Mouse (Mus musculus) lung, embryonic 16.5 days (tissue): Measurements from ENCODE around the gene Nfkb1. TPM values are rescaled to one million over a fixed set of nuclear protein-coding genes. Genes with fewer than 3 reads are reported as not detected.

Experiments used
- ATAC-seq: fragments of 200-750 bp; cut with Nextera tagmentation; 2 replicates; pipeline ENCODE4 v1.8.0; 2017; ENCODE audit warnings: low read depth, mild to moderate bottlenecking, moderate library complexity
- H3K27ac ChIP-seq: fragments of 300-500 bp; sonication (generic); 2 replicates; pipeline ENCODE4 v1.5.1; 2014; ENCODE audit warnings: mild to moderate bottlenecking, control low read depth, low read length
- H3K27me3 ChIP-seq: fragments of 300-500 bp; sonication (generic); 2 replicates; pipeline ENCODE4 v1.6.1; 2014; ENCODE audit warnings: low read depth, low read length, mixed read lengths; ENCODE audit not compliant: control insufficient read depth, insufficient read depth
- H3K36me3 ChIP-seq: fragments of 300-500 bp; sonication (generic); 2 replicates; pipeline ENCODE4 v1.6.1; 2014; ENCODE audit warnings: low read length; ENCODE audit not compliant: control insufficient read depth, insufficient read depth
- H3K4me1 ChIP-seq: fragments of 300-500 bp; sonication (generic); replicated peaks from 2 replicates; pipeline ENCODE4 v1.6.1; 2014; ENCODE audit warnings: low read length, mixed read lengths; ENCODE audit not compliant: control insufficient read depth, insufficient read depth
- H3K4me2 ChIP-seq: fragments of 300-500 bp; sonication (generic); 2 replicates; pipeline ENCODE4 v1.6.1; 2014; ENCODE audit warnings: low read depth, low read length, control low read depth
- H3K4me3 ChIP-seq: fragments of 300-500 bp; sonication (generic); 2 replicates; pipeline ENCODE4 v1.5.1; 2014; ENCODE audit warnings: mild to moderate bottlenecking, low read length, control low read depth
- H3K9ac ChIP-seq: fragments of 300-500 bp; sonication (generic); 2 replicates; pipeline ENCODE4 v1.6.1; 2014; ENCODE audit warnings: low read length, control low read depth
- H3K9me3 ChIP-seq: fragments of 300-500 bp; sonication (generic); 2 replicates; pipeline ENCODE4 v1.6.1; 2016; ENCODE audit warnings: low read length; ENCODE audit not compliant: control insufficient read depth
- WGBS: fragments of 180-500 bp; shearing (Covaris S2); extraction: QIAGEN DNeasy Blood & Tissue Kit; methylation state at CpG from one replicate; pipeline ENCODE4 v1.1.7; 2014; 5-methylcytosine and 5-hydroxymethylcytosine counted together
- polyA plus RNA-seq: library from polyadenylated mRNA; unstranded; fragments of >200 nt; fragmentation: Nextera tagmentation; extraction: Ambion mirVana; gene quantifications from 2 replicates; pipeline ENCODE4 v1.2.1, GENCODE M21; 2015

Nfkb1 gene
- polyA plus RNA-seq, 1 experiment from 2014 or later = 26.8 TPM

DNA sequence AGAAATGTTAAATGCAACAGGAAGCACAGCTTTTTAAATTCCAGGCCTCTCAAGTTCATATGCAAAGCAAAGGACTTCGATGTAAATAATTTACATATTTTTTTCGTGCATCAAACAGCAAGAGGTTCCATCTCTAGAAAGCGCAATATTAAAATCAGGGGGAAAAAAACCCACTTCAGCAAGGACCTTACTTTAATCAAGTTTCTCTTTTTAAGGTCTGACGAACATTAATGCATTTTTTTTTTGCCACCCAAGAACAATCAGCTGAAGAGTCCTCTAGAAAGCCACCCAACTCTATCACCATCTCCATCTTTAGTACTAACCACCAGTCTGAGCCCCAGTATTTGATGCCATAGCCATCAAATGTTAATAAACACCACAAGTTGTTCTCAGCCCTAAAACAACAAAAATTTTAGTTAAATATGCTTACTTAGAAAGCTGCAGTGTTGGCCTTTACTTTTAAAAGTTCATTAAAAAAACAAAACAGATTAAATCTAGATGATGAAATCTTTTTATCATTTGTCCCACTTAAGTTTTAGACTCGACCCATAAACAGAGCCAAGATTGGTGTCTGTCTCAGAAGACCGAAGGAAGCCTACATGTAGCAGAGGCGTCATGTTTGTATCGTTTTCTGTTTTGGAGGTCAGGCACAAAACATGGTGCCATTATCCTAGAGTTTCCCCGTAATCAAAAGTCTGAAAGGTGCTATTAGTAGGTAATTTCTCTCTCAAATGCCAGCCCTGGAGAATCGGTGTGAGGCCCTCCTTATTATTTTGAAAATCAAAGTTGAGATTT, 1.4 kb downstream of the Nfkb1 start:
- H3K4me1 ChIP-seq = peaks cover 31% of the 10 kb centered on the region
- H3K27ac ChIP-seq = peak overlapping the region; percentile 91
- peak overlapping the region; percentile 89 for H3K4me3 ChIP-seq
- no peaks in the 10 kb centered on the region for H3K9me3 ChIP-seq
- H3K27me3 ChIP-seq = no peaks in the 10 kb centered on the region
- H3K9ac ChIP-seq = peak overlapping the region; percentile 97
- H3K4me2 ChIP-seq = peak overlapping the region; percentile 77
- H3K36me3 ChIP-seq = no peaks in the 10 kb centered on the region
- WGBS = 33% methylated on average over 10 of the region's 10 CpGs
- no peak for ATAC-seq

DNA sequence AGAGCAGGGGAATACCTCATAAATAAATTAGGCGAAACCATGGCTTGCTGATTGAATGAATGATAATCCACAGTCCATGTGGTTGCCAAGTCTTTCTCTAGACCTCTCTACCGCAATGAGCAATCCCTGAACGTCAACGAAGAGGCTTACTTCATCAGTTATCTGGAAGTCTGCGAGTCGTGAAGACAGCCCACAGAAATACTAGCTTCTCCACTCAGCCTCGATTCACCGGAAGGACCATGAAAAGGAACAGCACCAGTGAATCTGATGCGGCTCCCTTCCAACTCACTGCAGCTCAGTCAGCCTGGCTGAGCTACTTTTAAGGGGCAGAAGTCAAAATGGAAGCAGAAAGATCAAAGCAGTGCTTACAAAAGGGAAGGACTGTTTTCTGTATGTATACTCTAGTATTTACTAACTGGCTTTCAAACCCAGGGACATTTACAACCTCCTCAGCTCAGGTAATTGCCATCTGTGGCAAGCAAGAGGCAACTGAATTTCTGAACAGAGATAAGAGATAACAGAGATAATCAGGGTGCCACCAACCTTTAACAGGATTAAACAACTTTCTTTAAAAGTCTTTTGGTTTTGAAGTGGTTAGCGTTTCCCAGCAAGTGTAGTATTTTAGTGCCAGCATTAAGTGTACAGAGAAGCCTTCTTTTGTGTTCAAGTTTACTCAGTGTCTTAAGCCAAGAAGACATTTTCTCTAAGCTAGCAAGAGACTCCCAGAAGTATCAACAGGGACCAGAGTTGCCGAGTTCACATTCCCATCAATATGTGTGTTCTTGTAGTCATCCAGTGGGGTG, 2.2 kb downstream of the Nfkb1 start:
- Histone ChIP-seq H3K4me2 (peak overlapping the region; percentile 77), H3K27me3 (no peaks in the 10 kb centered on the region), H3K9ac (peak overlapping the region; percentile 51), H3K36me3 (no peaks in the 10 kb centered on the region), H3K4me3 (peak overlapping the region; percentile 89), H3K27ac (no peak overlapping the region), H3K4me1 (peaks cover 31% of the 10 kb centered on the region), H3K9me3 (no peaks in the 10 kb centered on the region)
- ATAC-seq = no peak
- 48% methylated on average over 11 of the region's 11 CpGs for WGBS

DNA sequence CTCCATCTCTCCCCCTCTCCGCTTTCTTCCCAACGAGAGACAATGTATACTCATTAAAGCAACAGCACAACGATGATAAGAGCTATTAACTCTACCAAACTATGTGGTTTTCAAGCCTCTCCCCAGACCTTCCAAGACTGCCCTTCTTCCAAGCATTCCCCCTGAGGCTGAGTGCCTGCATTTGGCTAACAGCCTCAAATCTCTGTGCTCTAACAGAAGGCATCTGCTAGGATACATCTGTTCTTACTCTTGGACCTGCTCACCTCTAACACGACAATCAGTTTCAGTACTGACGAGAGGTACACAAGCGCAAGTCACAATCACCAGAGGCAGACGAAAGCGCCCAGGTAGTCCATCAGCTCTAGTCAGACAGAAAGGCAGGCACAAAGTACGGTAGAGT, 3.4 kb downstream of the Nfkb1 start:
- no peaks in the 10 kb centered on the region for H3K36me3 ChIP-seq
- 72% methylated on average over 9 of the region's 9 CpGs for whole genome bisulfite sequencing
- peaks cover 37% of the 10 kb centered on the region for H3K4me1 ChIP-seq
- H3K4me3 ChIP-seq = no peak overlapping the region
- H3K27ac ChIP-seq = no peak overlapping the region
- H3K9ac ChIP-seq = no peak overlapping the region
- H3K9me3 ChIP-seq = no peaks in the 10 kb centered on the region
- no peak for ATAC-seq
- no peak overlapping the region for H3K4me2 ChIP-seq
- no peaks in the 10 kb centered on the region for H3K27me3 ChIP-seq

DNA sequence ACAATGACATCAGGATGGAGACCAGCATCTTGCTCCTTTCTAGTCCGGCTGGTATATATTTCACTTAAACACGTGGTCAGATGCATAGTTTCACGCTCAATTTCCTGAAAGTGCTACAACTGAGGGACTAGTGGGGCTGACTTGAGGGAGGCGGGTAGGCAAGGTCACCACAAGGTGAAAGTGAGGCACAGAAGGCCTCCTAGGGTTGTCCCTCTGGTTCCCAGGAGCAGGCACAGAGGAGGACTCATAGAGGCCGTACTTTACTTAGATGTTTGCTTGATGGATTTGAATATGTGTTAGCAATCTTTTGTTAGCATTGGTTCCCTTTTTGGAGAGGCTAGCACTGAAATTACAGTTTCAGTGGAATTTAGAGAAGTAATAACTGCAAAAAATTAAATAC, 4.9 kb downstream of the Nfkb1 start:
- Histone ChIP-seq H3K4me3 (no peak overlapping the region), H3K27ac (no peak overlapping the region), H3K27me3 (no peaks in the 10 kb centered on the region), H3K9ac (no peak overlapping the region), H3K36me3 (no peaks in the 10 kb centered on the region), H3K4me1 (peaks cover 35% of the 10 kb centered on the region), H3K9me3 (no peaks in the 10 kb centered on the region), H3K4me2 (no peak overlapping the region)
- ATAC-seq = no peak
- 66% methylated on average over 5 of the region's 5 CpGs for WGBS

DNA sequence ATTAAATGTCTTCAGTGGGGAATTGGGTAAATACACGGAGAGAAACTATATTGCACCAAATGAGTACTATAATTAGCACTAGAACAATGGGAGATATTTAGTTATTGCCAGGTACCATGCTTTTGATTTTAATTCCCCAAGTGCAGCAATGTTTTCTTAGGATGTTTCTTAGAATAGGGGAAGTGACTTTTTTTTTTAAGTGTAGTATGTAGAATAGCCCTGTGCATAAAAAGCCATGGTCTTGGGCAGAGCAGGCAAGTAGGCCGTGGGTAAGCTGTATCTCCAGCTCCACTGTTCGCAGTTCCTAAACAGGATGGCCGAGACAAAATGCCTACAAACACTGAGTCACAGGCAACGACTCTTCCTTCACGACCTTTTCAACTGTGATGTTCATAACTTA, 8.1 kb downstream of the Nfkb1 start:
- Histone ChIP-seq H3K27ac (no peak overlapping the region), H3K4me3 (no peak overlapping the region), H3K4me2 (no peak overlapping the region), H3K36me3 (no peaks in the 10 kb centered on the region), H3K4me1 (peaks cover 24% of the 10 kb centered on the region), H3K27me3 (no peaks in the 10 kb centered on the region), H3K9ac (no peak overlapping the region), H3K9me3 (no peaks in the 10 kb centered on the region)
- ATAC-seq = no peak
- 58% methylated on average over 6 of the region's 6 CpGs for WGBS

DNA sequence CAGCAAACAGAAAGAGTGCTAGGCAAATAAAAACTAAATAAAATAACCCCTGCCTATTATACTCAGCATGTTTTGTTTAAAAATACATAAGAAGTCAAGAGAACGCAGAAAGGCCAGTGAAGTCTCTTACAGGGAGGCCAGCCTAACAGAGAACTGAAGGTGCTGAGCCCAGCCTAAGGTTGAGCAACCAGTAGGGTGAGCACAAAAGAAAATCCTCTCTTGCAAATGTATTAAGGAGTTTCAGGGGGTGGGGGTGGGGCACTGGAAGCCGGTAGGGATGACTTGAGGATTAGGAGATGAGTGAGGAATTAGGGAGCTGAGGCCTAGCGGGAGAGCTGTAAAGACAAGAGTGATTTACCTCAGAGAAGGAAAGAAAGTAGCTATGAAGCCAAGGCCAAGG, 9.1 kb downstream of the Nfkb1 start:
- Histone ChIP-seq H3K4me3 (no peak overlapping the region), H3K27ac (peak overlapping the region; percentile 37), H3K9ac (no peak overlapping the region), H3K4me1 (peaks cover 24% of the 10 kb centered on the region), H3K4me2 (no peak overlapping the region), H3K9me3 (no peaks in the 10 kb centered on the region), H3K27me3 (no peaks in the 10 kb centered on the region), H3K36me3 (no peaks in the 10 kb centered on the region)
- peak; percentile 64 for ATAC-seq
- 55% methylated on average over 3 of the region's 3 CpGs for WGBS

DNA sequence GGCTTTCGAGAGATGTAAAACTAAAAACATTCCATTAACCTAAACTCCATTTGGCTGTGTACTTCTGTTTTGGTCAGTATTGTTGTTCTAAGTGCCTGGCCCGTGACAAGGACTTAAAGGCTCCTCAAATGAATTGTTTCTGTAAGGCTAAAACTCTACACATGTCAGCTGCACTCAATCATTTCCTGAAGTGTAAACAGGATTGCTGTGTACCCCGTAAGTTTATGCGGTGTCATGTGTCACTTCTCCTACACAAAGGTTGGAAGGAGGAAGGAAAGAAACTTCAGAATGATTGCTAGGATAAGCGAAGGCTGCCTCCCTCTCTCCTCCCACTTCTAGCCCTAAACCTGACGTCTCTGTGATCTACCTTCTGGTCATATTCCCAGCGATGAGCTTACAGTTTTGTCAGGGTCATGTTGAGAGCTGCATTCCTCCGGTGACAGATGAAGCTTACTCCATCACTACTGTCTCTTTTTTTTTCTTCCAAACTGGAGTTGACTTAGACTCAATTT, 10.0 kb downstream of the Nfkb1 start:
- peak; percentile 50; the same call in 1 of the 2 replicates for ATAC-seq
- H3K4me1 ChIP-seq = peaks cover 29% of the 10 kb centered on the region
- WGBS = 17% methylated on average over 8 of the region's 8 CpGs

DNA sequence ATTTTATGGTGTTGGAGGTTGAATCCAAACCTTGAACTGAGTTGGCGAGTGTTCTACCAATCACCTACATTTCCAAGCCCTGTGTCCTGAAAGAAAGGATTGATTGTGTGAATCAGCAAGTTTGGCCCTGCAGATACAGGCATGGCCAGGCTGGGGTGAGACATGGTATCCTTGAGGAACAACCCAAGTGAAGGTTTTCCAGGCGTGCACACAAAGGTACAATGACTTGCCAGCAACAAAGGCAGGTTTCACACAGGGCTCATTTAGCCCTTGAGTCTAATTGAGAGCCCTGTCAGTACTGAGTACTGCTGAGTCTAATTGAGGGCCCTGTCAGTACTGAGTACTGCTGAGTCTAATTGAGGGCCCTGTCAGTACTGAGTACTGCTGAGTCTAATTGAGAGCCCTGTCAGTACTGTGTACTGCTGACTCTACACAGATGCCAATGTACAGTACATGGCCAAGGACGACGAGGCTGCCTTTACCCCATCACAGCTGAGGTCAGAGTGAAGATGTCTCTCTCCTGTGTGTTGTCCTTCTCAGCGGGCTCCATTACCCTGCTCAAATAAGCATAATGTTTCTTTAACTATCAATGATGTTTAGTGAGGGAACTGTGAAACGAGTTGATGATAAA, 11.0 kb downstream of the Nfkb1 start:
- peaks cover 29% of the 10 kb centered on the region for H3K4me1 ChIP-seq
- H3K27me3 ChIP-seq = no peaks in the 10 kb centered on the region
- no peaks in the 10 kb centered on the region for H3K36me3 ChIP-seq
- no peaks in the 10 kb centered on the region for H3K9me3 ChIP-seq
- no peak overlapping the region for H3K9ac ChIP-seq
- no peak overlapping the region for H3K4me2 ChIP-seq
- peak; percentile 16; the same call in 1 of the 2 replicates for ATAC-seq
- WGBS = 69% methylated on average over 6 of the region's 6 CpGs
- no peak overlapping the region for H3K27ac ChIP-seq
- H3K4me3 ChIP-seq = no peak overlapping the region

More for the DNA sequence above, 10.0 kb downstream of the Nfkb1 start:
- no peaks in the 10 kb centered on the region for H3K9me3 ChIP-seq
- H3K36me3 ChIP-seq = no peaks in the 10 kb centered on the region
- no peak overlapping the region for H3K4me3 ChIP-seq
- H3K9ac ChIP-seq = no peak overlapping the region
- H3K4me2 ChIP-seq = no peak overlapping the region
- H3K27ac ChIP-seq = no peak overlapping the region
- no peaks in the 10 kb centered on the region for H3K27me3 ChIP-seq

DNA sequence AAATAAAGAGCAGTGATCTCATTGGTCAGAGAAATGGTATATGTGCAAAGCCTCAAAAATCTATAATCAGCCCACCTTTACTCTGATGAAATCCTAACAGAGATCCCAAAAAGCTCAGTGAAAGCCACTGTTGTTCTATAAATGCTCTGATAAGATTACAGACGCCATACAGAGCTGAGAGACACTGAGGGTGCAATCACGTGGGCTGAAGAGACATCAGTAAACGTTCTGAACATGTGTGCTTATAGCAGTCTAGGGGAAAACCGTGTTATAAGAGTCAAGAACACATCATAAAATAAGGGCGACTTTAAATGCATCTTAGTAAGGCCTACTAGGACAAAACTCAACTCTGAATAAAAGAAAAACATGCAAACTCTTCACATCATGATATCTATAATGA, 14.3 kb downstream of the Nfkb1 start:
- Histone ChIP-seq H3K4me1 (peaks cover 45% of the 10 kb centered on the region), H3K27me3 (no peaks in the 10 kb centered on the region), H3K36me3 (no peaks in the 10 kb centered on the region), H3K4me2 (no peak overlapping the region), H3K27ac (no peak overlapping the region), H3K9ac (no peak overlapping the region), H3K4me3 (no peak overlapping the region), H3K9me3 (no peaks in the 10 kb centered on the region; the same call in 1 of the 2 replicates)
- WGBS = 49% methylated on average over 5 of the region's 5 CpGs
- no peak for ATAC-seq
